Mouse (Mus musculus): ENCODE results near the gene St13.

St13 gene

DNA sequence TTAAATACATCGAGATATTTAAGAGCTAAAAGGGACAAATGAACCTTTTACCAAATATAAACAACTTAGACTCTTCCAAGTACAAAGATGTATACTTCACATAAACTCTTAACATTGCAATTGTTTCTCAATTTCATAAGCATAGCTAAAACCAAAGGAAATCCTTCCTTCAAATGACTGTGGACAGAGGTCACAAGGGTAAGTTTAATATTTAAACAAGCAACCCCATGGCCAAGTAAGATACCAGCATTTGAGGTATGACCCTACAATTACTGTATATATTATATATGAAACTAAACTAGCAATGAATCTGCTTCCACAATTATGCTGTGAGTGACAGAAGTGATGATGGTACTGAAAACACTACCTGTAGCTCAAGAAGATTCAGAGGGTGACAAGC, 35.6 kb downstream of the St13 start:
- no peak for DNase-seq

DNA sequence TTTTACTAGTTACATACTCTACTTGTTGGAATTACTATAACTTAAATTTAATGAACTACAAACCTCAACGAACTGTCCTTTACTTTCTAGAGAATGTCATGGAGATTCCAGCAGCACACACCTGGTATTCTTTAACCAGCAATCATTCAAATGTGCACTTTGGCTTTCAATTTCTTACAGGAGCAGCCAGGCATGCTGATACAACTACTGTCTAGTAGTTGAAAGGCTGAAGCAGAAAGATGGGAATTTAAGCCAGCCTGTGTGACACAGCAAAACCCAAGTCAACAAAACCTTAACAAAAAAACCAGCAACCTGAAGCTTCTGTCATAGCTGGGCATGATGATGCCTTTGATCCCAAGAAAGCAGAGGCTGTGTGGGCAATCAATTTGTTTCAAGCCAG, 37.4 kb downstream of the St13 start:
- DNase-seq, result no peak

DNA sequence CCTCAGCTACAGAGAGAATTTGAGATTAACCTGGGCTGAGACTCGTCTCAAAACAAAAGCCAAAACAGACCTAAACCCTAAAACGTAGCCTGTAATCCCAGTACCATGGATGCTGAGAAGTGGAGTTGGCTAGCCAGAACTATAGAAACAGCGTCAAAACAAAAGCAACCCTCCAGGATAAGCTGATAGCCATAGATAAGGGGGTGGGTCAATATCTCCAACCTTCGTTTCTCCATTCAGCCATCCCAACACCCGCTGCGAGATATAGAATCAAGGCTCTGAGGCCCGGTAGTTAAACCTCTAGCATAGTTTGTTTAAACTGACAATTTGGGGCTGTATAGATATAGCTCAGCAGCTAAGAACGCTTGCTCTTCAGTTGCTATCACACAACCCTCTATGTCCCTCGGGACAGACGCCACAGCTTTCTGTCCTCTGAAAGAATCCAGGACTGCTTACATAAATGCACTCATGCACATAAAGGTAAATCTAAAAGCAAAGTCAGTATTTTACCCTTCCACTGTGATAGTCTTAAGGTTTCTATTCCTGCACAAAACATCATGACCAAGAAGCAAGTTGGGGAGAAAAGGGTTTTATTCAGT, 38.4 kb downstream of the St13 start:
- no peak for DNase-seq

DNA sequence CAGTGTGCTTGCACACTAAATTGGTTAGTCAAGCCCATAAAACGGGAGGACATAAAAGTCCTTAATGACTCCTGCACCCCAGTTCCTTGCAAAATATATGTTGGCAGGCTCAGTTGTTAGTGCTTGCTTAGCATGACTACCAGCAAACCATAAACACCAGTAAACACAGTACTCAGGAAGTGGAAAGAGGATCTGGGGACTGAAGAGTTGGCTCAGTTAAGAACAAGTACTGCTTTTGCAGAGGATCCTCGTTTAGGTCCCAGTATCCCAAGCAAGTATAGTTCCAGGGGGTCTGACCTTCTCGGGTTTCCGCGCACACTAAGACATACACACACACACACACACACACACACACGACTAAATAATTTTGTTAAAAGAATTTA, 38.9 kb downstream of the St13 start:
- no peak for DNase-seq

DNA sequence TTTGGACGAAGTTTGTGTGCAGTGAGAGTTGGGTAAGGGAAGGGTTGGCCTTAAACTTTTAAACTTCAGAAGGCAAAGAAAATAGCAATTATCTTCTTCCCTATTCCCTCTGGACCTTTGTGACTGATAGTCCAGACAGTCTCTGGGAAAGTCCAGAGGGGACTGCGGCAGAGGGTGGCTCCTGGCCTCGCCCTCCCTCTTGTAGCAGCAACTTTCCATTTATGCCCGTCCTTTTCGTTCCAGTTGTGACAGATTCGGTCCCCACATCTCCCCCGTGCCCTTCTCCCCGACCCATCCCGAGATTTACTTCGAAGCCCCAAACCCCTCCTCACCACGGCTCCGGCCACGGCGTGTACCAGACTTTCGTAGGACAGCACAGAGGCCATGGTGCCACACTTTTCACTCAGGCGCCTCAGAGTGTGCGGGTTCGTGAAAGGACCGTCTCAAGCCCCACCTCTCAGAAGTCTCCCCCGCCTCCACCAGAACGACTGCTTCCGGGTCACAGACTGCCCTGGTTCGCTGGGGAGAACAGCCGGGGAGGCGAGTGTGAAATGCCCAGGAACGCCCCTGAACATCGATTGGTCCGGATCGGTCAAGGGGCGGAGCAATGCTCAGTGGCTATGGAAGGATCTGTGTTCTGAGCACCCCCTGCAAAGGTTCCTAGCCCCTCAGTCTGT, 39.4 kb downstream of the St13 start, which contains the start of gene Slc25a17:
Gene Slc25a17 (minus strand): TSS at position 468 of the 677 bp plus-strand sequence.
- DNase-seq, result peak; percentile 90

DNA sequence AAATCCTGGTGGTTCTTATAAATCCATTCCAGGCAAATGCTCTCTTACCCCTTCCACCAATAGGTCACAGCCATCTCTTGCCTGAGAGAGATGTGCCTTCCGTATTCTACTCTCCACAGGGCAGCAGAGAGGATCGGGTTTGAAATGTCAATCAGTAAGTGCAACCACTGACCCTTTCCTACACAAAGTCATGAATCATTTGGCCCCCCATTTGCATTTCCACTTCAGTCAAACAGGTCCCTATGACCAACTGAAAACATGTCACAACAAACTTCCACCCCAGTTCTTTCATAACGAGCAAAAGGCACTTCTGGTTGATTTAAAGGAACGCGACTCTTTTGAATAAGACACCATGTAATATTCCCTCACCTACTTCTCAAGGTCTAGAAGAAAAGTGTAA, 40.5 kb downstream of the St13 start:
- DNase-seq, result no peak

DNA sequence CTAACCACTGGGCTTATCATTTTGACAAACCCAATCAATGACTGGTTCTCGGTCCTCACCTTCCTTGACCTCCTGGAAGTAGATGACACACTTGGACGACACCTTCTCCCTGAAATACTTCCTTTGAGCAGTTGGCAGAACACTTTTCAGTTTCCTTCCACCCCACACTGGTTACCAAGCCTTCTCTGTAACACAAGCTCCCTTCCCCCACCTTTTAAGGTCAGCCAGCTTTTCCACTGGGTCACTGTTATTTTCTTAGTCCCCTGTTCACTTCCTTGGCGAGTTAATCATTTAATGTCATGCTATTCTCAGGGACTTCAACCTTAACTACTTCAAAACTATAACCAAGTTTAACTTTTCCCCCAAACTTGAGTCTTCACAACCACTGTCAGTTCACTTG, 40.9 kb downstream of the St13 start:
- DNase-seq, result no peak

DNA sequence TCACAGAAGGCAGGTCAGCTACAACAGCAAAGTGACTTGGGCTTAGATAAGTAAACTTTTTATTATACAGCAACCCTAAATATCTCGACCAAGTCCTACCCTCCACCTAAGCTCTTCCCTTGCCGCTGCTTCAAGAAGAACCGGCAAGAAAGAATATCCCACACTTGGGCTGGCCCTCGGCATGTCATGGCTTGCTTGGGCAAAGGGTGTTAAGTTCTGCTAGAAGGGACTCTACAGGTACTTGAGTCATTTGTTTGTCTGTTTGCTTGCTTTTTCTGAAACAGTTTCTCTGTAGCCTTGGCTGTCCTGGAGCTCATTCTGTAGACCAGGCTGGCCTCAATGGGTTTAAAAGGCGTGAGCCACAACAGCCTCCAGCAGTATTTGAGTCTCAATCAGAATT, 42.9 kb downstream of the St13 start:
- no peak for DNase-seq

DNA sequence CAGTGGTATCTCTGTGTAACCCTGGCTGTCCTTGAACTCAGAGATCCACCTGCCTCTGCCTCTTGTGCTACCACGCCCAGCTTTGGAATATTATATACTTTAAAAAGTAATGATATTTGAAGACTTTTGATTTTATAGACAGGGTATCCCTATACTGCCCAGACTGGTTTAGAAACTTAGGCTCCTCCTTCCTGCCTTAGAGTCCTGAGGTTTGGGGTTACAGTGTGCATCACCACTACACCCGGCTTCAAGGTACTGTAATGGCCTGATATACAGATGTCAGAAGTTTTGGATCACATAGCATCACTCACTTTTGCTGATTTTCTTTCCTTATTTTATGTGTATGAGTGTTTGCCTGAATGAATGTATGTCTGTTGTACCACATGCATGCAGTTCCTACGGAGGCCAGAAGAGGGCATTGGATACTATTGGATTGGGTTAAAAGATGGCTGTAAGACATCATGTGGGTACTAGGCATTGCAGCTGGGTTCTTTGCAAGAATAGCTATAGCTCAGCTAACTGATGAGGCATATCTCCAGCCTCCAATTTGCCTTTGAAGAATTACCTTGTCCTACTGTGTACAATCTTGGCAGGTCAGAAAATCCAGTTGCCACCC, 44.6 kb downstream of the St13 start:
- DNase-seq, result no peak

DNA sequence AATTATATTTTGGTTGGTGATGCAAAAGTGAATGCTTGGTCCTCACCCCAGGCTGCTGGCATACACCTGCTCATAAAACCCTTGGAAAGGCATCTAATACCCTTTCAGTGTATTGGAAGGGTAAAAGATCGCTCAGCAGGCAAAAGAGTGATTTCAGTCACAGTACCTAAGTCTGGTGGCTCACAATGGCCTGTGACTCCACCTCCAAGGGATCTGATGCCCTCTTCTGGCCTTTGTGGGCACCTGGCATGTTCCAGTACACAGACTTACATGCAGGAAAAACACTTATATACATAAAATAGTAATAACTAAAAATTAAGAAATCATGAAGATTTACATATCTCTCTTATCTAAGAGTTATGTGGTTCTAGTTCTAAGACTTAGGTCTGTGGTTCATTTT, 47.2 kb downstream of the St13 start:
- no peak for DNase-seq

DNA sequence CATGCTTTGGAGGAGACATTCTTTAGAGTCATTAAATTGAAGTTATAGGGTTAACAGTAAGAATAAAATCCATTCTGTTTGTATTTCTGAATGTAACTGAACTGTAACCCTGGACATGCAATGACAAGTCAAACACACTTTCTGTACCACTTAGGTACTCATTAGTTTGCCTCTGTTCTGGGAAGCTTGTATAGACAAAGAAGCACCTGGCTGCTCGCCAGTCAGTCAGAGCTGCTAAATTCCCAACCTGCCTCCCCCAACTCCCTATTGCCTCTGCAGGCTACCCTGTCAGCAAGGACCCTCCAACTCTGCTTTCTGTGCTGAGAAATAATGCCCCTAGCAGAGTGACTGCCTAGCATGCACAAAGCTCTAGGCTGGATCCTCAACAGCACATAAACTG, 49.5 kb downstream of the St13 start:
- no peak for DNase-seq

DNA sequence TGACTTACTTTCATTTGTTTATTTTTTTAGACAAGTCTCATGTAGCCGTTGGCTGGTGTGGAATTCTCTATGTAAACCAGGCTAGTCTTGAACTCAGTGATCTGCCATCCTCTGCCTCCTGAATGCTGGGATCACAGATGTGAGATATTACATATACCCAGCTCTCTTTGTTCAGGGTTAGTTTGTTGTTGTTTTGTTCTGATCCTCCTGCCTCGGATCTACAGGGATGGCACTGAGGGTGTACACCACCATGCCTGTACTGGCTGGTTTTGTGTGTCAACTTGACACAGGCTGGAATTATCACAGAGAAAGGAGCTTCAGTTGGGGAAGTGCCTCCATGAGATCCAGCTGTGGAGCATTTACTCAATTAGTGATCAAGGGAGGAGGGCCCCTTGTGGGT, 51.5 kb downstream of the St13 start:
- no peak for DNase-seq

DNA sequence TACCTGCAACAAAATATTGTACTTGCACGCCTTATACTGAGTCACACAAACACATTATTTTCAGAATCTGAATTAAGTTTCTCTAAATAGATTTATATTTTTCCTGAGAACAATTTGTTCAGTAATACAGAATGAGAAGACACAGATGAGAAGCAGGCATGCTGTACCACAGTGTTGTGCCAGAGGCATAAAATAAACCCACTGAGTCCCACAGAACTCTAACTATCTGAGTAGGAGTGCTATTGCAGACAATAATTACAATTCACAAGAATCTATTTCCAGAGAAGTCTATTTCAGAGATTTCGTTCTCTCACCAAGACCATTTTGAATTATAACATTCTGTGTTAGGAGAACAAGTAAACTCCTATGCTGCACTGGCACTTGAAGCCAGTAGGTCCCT, 52.4 kb downstream of the St13 start:
- DNase-seq, result no peak

DNA sequence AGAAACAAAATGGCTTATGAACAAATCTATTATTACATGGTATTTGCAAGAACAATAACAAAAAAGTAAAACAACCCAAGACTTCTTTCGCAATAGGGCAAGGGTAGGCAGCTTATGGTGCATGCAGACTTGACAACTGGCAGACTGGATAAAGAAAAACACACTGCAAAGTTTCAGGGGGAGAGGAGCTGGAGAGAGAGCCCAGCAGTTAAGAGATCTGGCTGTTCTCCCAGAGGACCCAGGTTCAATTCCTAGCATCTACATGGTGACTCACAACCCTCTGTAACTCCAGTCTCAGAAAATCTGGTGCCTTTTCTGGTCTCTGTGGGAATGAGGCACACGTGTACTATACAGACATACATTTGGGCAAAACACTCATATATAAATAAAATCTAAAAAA, 58.5 kb downstream of the St13 start:
- no peak for DNase-seq

DNA sequence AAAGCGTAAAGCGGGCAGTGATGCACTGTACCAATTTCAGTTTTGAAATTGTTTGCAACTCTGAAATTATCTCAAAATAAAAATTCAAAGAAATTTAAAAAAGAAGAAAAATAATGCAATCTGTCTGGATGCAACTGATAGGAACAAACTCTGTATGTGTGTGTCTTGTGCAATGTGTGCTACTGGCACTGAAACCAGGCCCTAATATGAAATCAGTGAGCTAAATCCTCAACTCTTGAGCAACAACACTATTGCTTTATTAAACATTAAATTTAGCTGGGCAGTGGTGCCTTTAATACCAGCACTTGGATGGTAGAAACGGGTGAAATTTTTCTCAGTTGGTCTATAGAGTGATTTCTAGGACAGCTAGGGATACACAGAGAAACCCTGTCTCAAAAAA, 60.7 kb downstream of the St13 start:
- DNase-seq, result no peak

DNA sequence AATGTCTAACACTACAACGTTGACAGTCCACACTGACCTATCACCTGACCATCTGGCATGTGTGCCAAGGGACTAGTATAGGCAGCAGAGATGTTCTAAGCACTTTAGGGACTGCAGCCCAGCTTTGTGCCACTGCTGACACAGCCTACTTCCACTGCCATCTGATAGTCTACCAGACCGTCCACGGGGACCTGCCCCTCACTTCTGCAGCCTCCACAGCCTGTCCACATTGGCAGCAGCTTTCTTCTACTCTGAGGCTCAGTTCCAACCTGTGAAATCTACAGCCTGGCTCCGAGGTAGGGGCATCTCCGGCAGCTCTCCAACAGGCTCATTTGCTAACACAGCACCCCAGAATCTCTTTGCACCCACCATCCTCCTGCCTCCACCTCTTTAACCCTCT, 63.4 kb downstream of the St13 start:
- DNase-seq, result peak; percentile 45

DNA sequence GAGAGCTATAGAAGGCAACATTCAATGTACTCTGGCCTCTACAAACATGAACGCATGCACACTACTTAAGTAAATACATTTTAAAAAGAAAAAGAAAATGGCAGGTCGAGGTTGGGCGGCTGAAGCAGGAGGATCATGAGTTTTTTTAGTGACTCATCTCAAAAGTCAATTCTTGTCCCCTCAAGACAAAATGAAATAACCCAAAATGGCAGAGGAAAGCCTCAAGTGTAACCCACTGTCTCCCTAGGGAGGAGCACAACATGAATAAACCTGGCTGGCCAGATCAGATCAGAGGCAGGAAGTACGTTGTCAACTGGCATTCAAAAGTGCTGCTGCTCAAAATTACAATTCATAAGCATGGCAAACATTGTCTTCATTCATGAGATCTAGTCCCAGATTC, 67.4 kb downstream of the St13 start:
- no peak for DNase-seq

DNA sequence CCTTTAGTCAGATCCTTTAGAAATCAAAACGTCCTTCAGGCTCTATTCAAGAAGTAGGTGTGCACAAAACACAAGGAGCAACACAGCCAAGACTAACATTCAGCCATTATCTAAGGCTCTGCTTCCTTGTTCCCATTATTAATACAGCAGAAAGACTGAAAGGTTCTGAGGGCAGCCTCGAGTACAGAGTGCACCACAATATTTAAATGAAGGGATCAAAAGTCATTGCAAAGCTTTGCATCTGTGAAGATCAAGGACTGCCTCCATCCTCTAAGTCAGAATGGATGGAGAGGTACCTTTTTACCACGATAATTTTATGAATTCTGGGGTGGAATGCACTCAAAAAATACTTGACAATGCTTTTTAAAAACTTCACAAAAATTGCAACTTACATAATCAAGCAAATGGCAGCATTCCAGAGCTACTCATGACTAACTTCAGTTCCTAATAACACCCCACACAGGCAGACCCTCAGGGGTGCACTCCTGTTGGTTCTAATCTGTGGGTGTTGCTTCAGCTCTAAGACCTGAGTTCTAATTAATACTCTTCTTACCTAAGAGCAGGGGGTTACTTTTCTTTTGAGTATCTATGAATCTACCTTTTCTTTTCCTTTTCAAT, 69.0 kb downstream of the St13 start:
- DNase-seq, result no peak

DNA sequence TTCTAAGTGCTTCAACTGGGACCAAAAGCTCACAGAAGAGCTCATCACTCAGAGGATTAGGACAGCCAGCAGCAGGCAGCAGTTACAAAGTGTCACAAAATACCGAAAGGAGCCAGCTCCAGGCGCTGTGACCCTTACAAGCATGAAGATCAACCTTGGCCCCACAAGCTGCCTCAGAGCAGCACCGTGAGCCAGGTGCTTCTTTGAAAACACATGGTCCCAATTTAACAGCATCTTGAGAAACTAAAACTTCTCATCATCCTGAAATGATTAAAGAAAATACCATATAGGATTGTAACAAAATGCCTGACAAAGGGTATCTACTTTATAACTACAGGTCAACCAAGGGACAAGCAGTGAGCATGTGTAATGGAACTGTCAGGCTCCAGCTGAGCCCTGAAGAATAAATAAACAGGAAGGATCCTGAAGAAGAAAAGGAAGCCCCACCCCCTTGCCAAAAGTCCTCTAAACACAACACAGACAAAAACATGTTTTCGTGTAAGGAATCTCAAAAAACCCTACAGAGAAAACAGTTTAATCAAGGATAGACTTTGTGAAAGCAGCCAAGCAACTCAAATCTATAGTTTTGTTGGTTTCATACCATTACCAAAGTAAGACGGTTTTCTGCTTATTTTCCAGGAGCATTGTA, 70.0 kb downstream of the St13 start:
- no peak for DNase-seq

DNA sequence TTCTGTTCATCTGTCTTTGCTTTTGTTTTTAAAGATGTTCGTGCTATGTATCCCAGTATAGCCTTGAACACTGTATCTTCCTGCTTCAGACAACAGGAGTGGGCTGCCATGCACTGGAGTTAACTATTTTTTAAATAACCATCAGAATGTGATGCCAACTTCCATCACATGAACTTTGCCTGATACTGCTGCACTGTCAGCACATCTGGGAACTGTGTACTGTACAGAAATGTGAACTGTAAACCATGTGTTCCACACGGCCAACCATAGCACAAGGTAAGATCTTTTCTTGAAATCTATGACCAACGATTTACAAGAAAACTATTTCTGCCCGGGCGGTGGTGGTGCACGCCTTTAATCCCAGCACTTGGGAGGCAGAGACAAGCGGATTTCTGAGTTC, 72.4 kb downstream of the St13 start:
- DNase-seq, result no peak

DNA sequence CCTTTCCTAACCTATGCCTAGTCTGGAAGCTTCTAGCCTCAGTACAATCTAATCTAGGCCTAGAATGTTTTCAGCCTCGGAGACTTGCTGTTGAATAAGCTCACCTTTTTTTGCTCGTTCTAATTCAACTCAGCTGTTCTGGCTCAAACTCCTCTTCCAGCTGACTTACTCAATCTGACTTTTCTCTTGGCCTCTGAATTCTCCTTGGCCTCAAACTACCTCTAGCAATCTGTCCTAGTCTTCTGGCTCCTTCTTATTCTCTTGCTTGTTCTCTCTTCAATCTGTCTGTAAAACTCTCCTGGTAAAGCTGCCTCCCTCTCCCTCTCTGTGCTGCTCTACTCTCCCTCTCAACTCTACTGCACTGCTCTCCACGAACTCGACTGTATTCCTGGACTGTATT, 74.9 kb downstream of the St13 start:
- DNase-seq, result no peak

DNA sequence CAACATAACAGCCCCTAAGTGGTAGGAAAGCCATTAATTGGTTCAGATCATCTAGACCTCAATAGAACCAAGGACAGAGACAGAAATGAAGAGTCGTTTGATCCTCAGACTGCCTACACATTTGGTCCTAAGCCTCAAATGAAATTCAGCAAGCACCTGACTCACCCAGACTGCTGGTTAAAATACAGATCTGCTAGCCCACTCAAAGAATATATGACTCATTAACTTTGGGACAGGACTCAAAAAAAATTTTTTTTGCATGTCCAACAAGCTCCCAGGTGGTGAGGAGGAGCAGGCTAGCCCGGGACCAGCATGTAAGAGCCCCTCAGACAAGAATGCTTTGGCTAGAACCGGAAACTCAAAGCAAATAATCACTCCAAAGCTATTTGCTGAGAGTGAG, 79.7 kb downstream of the St13 start:
- no peak for DNase-seq

DNA sequence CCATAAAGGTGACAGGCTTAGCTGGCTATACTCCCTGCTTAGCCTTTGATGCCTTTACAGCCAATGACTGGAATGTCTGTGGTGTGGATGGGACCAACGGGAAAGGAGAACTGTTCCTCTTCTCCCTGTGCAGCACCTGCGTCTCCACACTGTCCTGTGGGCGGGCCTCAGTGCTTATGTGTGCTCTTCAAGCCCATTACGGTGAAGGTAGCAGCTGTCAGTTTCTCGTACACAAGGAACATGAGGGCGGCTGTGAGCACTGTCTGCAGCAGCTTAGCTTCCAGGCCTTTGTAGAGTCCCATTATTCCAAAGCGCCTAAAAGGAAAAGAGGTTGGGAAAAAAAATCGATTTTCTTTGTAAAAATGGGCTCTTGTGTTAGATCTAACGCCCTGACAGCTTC, 80.4 kb downstream of the St13 start:
- no peak for DNase-seq

DNA sequence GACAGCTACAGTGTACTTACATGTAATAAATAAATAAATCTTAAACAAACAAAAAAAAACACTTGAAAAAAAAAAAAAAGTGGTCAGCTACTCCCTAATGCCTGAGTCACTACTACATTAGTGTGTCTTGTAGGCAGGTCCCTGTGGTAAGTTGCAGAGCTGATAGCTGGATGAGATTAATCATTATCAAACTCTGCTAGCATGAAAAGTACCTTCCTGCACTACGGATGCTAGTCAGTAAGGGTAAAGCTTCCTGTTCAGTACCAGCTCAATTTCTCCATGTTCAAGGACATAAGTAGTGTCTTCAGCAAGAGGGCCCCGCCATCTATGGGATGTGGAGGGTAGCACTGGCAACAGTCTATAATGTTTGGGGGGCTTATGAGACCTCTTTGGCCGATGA, 85.9 kb downstream of the St13 start:
- no peak for DNase-seq

Measured in cerebellum, adult 8-10 months (tissue).